Mouse (Mus musculus) c-Kit-negative CD71-positive TER-119-positive erythroid progenitor cells, embryonic 14.5 days (primary cell): ENCODE measurements around the gene Fkbp3.
"Not testable (repeated sequence)": the region's sequence is repeated elsewhere in the genome, so short reads cannot be mapped to it uniquely, and the experiment has no call there.

Experiments
- DNase-seq: peaks from one replicate; pipeline ENCODE4 v3.0.0-alpha.2; 2013; ENCODE audit warnings: low read depth, low spot score

Gene Fkbp3

GRCm38 (mm10) chr12:65073611-65074178, at the start of gene Fkbp3:
TSS of gene Fkbp3 (minus strand) at chr12:65074007.
- DNase-seq = peak; percentile 95

- DNase-seq = no peak
These were observed 45.6 kb upstream of the Fkbp3 start for GRCm38 (mm10) chr12:65119451-65119850.

- DNase-seq = no peak
These were observed 45.2 kb upstream of the Fkbp3 start for GRCm38 (mm10) chr12:65118968-65119367.

- not testable (repeated sequence) for DNase-seq
These were observed 41.2 kb upstream of the Fkbp3 start for GRCm38 (mm10) chr12:65114978-65115377.

- no peak for DNase-seq
These were observed 40.1 kb upstream of the Fkbp3 start for GRCm38 (mm10) chr12:65113925-65114324.

- no peak for DNase-seq
These were observed 39.0 kb upstream of the Fkbp3 start for GRCm38 (mm10) chr12:65112811-65113210.

- no peak for DNase-seq
These were observed 37.7 kb upstream of the Fkbp3 start for GRCm38 (mm10) chr12:65111503-65111902.

GRCm38 (mm10) chr12:65108746-65109145, 34.9 kb upstream of the Fkbp3 start:
- no peak for DNase-seq

GRCm38 (mm10) chr12:65076906-65077305, 3.1 kb upstream of the Fkbp3 start:
- no peak for DNase-seq

GRCm38 (mm10) chr12:65075733-65076310, 2.0 kb upstream of the Fkbp3 start:
- no peak for DNase-seq

GRCm38 (mm10) chr12:65075085-65075732, 1.4 kb upstream of the Fkbp3 start, which contains the start of gene Fancm:
TSS of gene Fancm (plus strand) at chr12:65075603.
- peak; percentile 85 for DNase-seq

GRCm38 (mm10) chr12:65074651-65075050, 844 bp upstream of the Fkbp3 start:
- DNase-seq = no peak

GRCm38 (mm10) chr12:65072911-65073610, 746 bp downstream of the Fkbp3 start:
- DNase-seq = no peak

GRCm38 (mm10) chr12:65068409-65068808, 5.4 kb downstream of the Fkbp3 start:
- DNase-seq = no peak

- no peak for DNase-seq
These were observed 7.6 kb downstream of the Fkbp3 start for GRCm38 (mm10) chr12:65066234-65066633.

GRCm38 (mm10) chr12:65065241-65065640, 8.6 kb downstream of the Fkbp3 start:
- DNase-seq = no peak

- DNase-seq = no peak
These were observed 12.7 kb downstream of the Fkbp3 start for GRCm38 (mm10) chr12:65061082-65061481.

- DNase-seq = no peak
These were observed 15.6 kb downstream of the Fkbp3 start for GRCm38 (mm10) chr12:65058203-65058602.

- DNase-seq = no peak
These were observed 25.0 kb downstream of the Fkbp3 start for GRCm38 (mm10) chr12:65048799-65049198.

GRCm38 (mm10) chr12:65037546-65037937, 36.3 kb downstream of the Fkbp3 start:
- peak; percentile 11 for DNase-seq

- DNase-seq = peak; percentile 29
These were observed 36.8 kb downstream of the Fkbp3 start for GRCm38 (mm10) chr12:65036892-65037545.
